Mouse (Mus musculus): ENCODE results near the gene Kdm8. TPM values are rescaled to one million over a fixed set of nuclear protein-coding genes. Genes with fewer than 3 reads are reported as not detected.

Kdm8 gene
- polyA plus RNA-seq (2012; rRNA removed) = 1.8 and 2.0 TPM in 2 replicates

GRCm38 (mm10) chr7:125444464-125445401 lies at the start of gene Kdm8:
Gene Kdm8 (plus strand): TSS chr7:125444676.

GRCm38 (mm10) chr7:125490947-125491735 lies 46.7 kb downstream of the Kdm8 start, which contains the start of gene Nsmce1:
Gene Nsmce1 (minus strand): TSS chr7:125491596.

Other genes starting within 250 kb of the Kdm8 start
- gene Nsmce1, start 46.9 kb downstream of the Kdm8 start, polyA plus RNA-seq (2012; rRNA removed) = 12.1 and 14.6 TPM in 2 replicates
- gene Il4ra, start 107.4 kb downstream of the Kdm8 start, polyA plus RNA-seq (2012; rRNA removed) = 11.8 and 14.5 TPM in 2 replicates
- gene Il21r, start 158.8 kb downstream of the Kdm8 start, polyA plus RNA-seq (2012; rRNA removed) = 0.40 and 0.87 TPM in 2 replicates